Mouse (Mus musculus) layer of hippocampus, adult 18-20 months (tissue): ENCODE measurements around the gene Des. TPM values are rescaled to one million over a fixed set of nuclear protein-coding genes. Genes with fewer than 3 reads are reported as not detected.
A peak's percentile ranks its signal among the peaks of the same experiment; 100 is the strongest.

Experiments
- DNase-seq, 2 experiments: peaks; one replicate each; pipeline ENCODE4 v3.0.0; 2022; ENCODE audit warnings: low spot score in 2 of 2
- total RNA-seq, 2 experiments: library from RNA; stranded (reverse); gene quantifications; 2 replicates each; pipeline ENCODE4 v1.2.3; 2021

Des gene
- total RNA-seq, 2 experiments from 2014 or later, result 0.48 to 0.69 TPM

- no peak for DNase-seq
Observed at GRCm38 (mm10) chr1:75381482-75382355, 21.6 kb downstream of the Des start.

GRCm38 (mm10) chr1:75382356-75383071, 22.4 kb downstream of the Des start:
- DNase-seq, result no peak

- no peak for DNase-seq
Observed at GRCm38 (mm10) chr1:75384470-75385141, 24.5 kb downstream of the Des start.

GRCm38 (mm10) chr1:75385142-75385730, 25.1 kb downstream of the Des start:
- DNase-seq, result peak in 1 of 2 experiments; percentile 61

GRCm38 (mm10) chr1:75386149-75386548, 26.0 kb downstream of the Des start:
- peak in 1 of 2 experiments; percentile 54 for DNase-seq

- no peak for DNase-seq
Observed at GRCm38 (mm10) chr1:75387469-75387928, 27.4 kb downstream of the Des start.

- no peak for DNase-seq
Observed at GRCm38 (mm10) chr1:75387929-75388897, 28.1 kb downstream of the Des start.

- DNase-seq, result no peak
Observed at GRCm38 (mm10) chr1:75388898-75389515, 28.9 kb downstream of the Des start.

GRCm38 (mm10) chr1:75393139-75393538, 33.0 kb downstream of the Des start:
- DNase-seq, result peak; percentile 46 to 66

GRCm38 (mm10) chr1:75393846-75394245, 33.7 kb downstream of the Des start:
- no peak for DNase-seq

GRCm38 (mm10) chr1:75398761-75399402, 38.8 kb downstream of the Des start:
- DNase-seq, result peak in 1 of 2 experiments; percentile 55

- no peak for DNase-seq
Observed at GRCm38 (mm10) chr1:75399755-75400492, 39.8 kb downstream of the Des start.

- no peak for DNase-seq
Observed at GRCm38 (mm10) chr1:75400493-75401115, 40.5 kb downstream of the Des start.

GRCm38 (mm10) chr1:75405547-75405946, 45.4 kb downstream of the Des start:
- no peak for DNase-seq

GRCm38 (mm10) chr1:75406173-75406572, 46.0 kb downstream of the Des start:
- DNase-seq, result no peak

GRCm38 (mm10) chr1:75407056-75407455, 46.9 kb downstream of the Des start:
- DNase-seq, result no peak

GRCm38 (mm10) chr1:75408210-75408609, 48.1 kb downstream of the Des start:
- DNase-seq, result no peak

- DNase-seq, result no peak
Observed at GRCm38 (mm10) chr1:75409950-75410349, 49.8 kb downstream of the Des start.
